Mouse (Mus musculus): ENCODE measurements at regions not wholly inside any gene's neighbourhood (a gene's known extent, or its start where the extent isn't known, plus 50 kb on each side); places are given as distances from the start of the nearest gene placed in this dataset.
A peak's percentile ranks its signal among the peaks of the same experiment; 100 is the strongest.

DNA sequence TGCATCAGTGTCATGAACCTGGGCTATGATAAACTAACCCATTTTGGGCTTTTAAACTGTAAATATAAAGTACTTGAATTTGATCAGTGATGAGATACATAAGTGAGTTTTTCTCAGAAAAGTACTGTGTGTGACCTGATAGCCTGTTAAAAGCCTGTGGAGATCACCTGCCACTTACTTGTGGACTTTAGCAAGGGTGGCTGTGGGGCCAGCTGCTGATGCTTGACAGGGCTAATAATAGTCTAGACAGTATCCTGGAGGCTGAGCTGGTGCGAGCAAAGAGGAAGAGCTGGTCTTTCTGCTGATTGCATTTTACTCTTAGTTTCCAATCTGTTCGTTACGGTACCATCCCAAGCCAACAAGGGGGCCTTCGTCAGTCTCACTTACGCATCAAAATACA is 60.0 kb upstream of the Mbip start:
- H3K4me3 ChIP-seq (replicated peaks; ENCODE audit: low read length): no peak overlapping the region
- no peaks in the 10 kb centered on the region for H3K9me3 ChIP-seq (ENCODE audit: control insufficient read depth, low read length)
- TF ChIP-seq POLR2A (IDR thresholded peaks at IDR 0.05; ENCODE audit: borderline replicate concordance, extremely low read depth, insufficient read depth, insufficient read length): no peak
- H3K27me3 ChIP-seq (ENCODE audit: control insufficient read depth, insufficient read depth, low read length): no peaks in the 10 kb centered on the region
- ATAC-seq (ENCODE audit: low FRiP score, low read depth): no peak
- no peak overlapping the region for H3K9ac ChIP-seq (ENCODE audit: low read depth, low read length, severe bottlenecking)
- no peak for DNase-seq (ENCODE audit: low spot score)
- WGBS: 89% methylated on average over 5 of the region's 5 CpGs
- H3K27ac ChIP-seq (replicated peaks; ENCODE audit: low read depth, low read length): no peak overlapping the region
- H3K4me2 ChIP-seq (replicated peaks; ENCODE audit: low read depth, low read length, severe bottlenecking): no peak overlapping the region
- H3K36me3 ChIP-seq (ENCODE audit: control insufficient read depth, insufficient read depth, low read length): no peaks in the 10 kb centered on the region
- H3K4me1 ChIP-seq (ENCODE audit: control insufficient read depth, insufficient read depth, low read length): no peaks in the 10 kb centered on the region

DNA sequence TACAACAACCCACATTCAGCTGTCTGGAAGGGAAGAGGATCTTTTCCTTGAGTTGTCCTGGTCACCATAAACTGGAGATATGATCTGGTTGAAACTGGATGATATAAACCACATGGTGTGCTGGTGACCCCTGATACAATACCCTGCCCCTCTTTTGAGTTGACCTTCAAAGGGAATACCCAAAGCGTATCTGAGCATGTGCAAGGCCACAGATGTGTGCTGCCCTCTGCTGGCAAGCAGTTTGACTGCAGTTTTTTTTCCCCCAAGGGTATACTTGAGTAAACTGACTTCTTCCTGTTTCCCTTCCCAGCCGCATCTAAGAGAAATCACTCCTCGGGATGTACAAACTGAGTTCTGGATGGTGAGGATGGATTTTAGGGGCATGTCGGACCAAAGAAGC is 59.1 kb upstream of the Mbip start:
- ATAC-seq (ENCODE audit: low FRiP score, low read depth): no peak
- no peak for TF ChIP-seq POLR2A (IDR thresholded peaks at IDR 0.05; ENCODE audit: borderline replicate concordance, extremely low read depth, insufficient read depth, insufficient read length)
- WGBS: 42% methylated on average over 4 of the region's 4 CpGs

GRCm38 (mm10) chr12:56404262-56404661 is 58.6 kb upstream of the Mbip start:
- Histone ChIP-seq H3K4me3 (replicated peaks; ENCODE audit: low read length) (no peak overlapping the region), H3K4me2 (replicated peaks; ENCODE audit: low read depth, low read length, severe bottlenecking) (no peak overlapping the region), H3K9me3 (ENCODE audit: control insufficient read depth, low read length) (no peaks in the 10 kb centered on the region), H3K36me3 (ENCODE audit: control insufficient read depth, insufficient read depth, low read length) (no peaks in the 10 kb centered on the region), H3K27me3 (ENCODE audit: control insufficient read depth, insufficient read depth, low read length) (no peaks in the 10 kb centered on the region), H3K4me1 (ENCODE audit: control insufficient read depth, insufficient read depth, low read length) (no peaks in the 10 kb centered on the region), H3K27ac (replicated peaks; ENCODE audit: low read depth, low read length) (no peak overlapping the region), H3K9ac (ENCODE audit: low read depth, low read length, severe bottlenecking) (no peak overlapping the region)
- no peak for ATAC-seq (ENCODE audit: low FRiP score, low read depth)
- no peak for TF ChIP-seq POLR2A (IDR thresholded peaks at IDR 0.05; ENCODE audit: borderline replicate concordance, extremely low read depth, insufficient read depth, insufficient read length)
- WGBS: 81% methylated on average over 2 of the region's 2 CpGs
- DNase-seq (ENCODE audit: low spot score): no peak

More for the DNA sequence above, 59.1 kb upstream of the Mbip start:
- Histone ChIP-seq H3K4me3 (replicated peaks; ENCODE audit: low read length) (no peak overlapping the region), H3K9ac (ENCODE audit: low read depth, low read length, severe bottlenecking) (no peak overlapping the region), H3K9me3 (ENCODE audit: control insufficient read depth, low read length) (no peaks in the 10 kb centered on the region), H3K4me2 (replicated peaks; ENCODE audit: low read depth, low read length, severe bottlenecking) (no peak overlapping the region), H3K27ac (replicated peaks; ENCODE audit: low read depth, low read length) (no peak overlapping the region), H3K27me3 (ENCODE audit: control insufficient read depth, insufficient read depth, low read length) (no peaks in the 10 kb centered on the region), H3K4me1 (ENCODE audit: control insufficient read depth, insufficient read depth, low read length) (no peaks in the 10 kb centered on the region), H3K36me3 (ENCODE audit: control insufficient read depth, insufficient read depth, low read length) (no peaks in the 10 kb centered on the region)
- DNase-seq (ENCODE audit: low spot score): peak; percentile 25

GRCm38 (mm10) chr12:56403626-56404025 is 57.9 kb upstream of the Mbip start:
- H3K27ac ChIP-seq (replicated peaks; ENCODE audit: low read depth, low read length): no peak overlapping the region
- DNase-seq (ENCODE audit: low spot score): no peak

DNA sequence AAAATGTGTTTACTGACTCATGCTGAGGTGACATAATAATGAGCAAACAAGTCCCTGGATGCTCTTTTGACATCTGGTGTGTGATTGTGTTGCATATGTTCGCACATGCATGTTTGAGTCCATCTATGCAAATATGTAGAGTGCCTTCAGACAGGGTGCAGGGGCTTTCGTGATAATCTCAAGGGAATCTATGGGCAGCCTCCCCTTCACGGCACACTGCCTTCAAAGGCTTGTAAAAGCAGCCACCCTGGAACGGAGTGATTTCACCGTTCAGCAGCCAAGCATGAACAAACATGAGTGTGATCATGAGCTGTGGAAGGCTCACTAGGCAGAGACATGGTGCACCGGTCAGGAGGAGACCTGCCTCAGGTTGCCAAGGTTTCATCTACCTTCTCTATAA is 57.1 kb upstream of the Mbip start:
- Histone ChIP-seq H3K4me3 (replicated peaks; ENCODE audit: low read length) (no peak overlapping the region), H3K4me2 (replicated peaks; ENCODE audit: low read depth, low read length, severe bottlenecking) (no peak overlapping the region), H3K27ac (replicated peaks; ENCODE audit: low read depth, low read length) (no peak overlapping the region), H3K9me3 (ENCODE audit: control insufficient read depth, low read length) (no peaks in the 10 kb centered on the region), H3K9ac (ENCODE audit: low read depth, low read length, severe bottlenecking) (no peak overlapping the region), H3K36me3 (ENCODE audit: control insufficient read depth, insufficient read depth, low read length) (no peaks in the 10 kb centered on the region), H3K4me1 (ENCODE audit: control insufficient read depth, insufficient read depth, low read length) (no peaks in the 10 kb centered on the region), H3K27me3 (ENCODE audit: control insufficient read depth, insufficient read depth, low read length) (no peaks in the 10 kb centered on the region)
- no peak for TF ChIP-seq POLR2A (IDR thresholded peaks at IDR 0.05; ENCODE audit: borderline replicate concordance, extremely low read depth, insufficient read depth, insufficient read length)
- no peak for ATAC-seq (ENCODE audit: low FRiP score, low read depth)
- WGBS: 64% methylated on average over 6 of the region's 6 CpGs
- no peak for DNase-seq (ENCODE audit: low spot score)

More at GRCm38 (mm10) chr12:56403626-56404025, 57.9 kb upstream of the Mbip start:
- Histone ChIP-seq H3K27me3 (ENCODE audit: control insufficient read depth, insufficient read depth, low read length) (no peaks in the 10 kb centered on the region), H3K36me3 (ENCODE audit: control insufficient read depth, insufficient read depth, low read length) (no peaks in the 10 kb centered on the region), H3K9ac (ENCODE audit: low read depth, low read length, severe bottlenecking) (no peak overlapping the region), H3K4me3 (replicated peaks; ENCODE audit: low read length) (no peak overlapping the region), H3K4me2 (replicated peaks; ENCODE audit: low read depth, low read length, severe bottlenecking) (no peak overlapping the region), H3K9me3 (ENCODE audit: control insufficient read depth, low read length) (no peaks in the 10 kb centered on the region), H3K4me1 (ENCODE audit: control insufficient read depth, insufficient read depth, low read length) (no peaks in the 10 kb centered on the region)
- WGBS: 73% methylated on average over 6 of the region's 6 CpGs
- no peak for ATAC-seq (ENCODE audit: low FRiP score, low read depth)
- no peak for TF ChIP-seq POLR2A (IDR thresholded peaks at IDR 0.05; ENCODE audit: borderline replicate concordance, extremely low read depth, insufficient read depth, insufficient read length)

DNA sequence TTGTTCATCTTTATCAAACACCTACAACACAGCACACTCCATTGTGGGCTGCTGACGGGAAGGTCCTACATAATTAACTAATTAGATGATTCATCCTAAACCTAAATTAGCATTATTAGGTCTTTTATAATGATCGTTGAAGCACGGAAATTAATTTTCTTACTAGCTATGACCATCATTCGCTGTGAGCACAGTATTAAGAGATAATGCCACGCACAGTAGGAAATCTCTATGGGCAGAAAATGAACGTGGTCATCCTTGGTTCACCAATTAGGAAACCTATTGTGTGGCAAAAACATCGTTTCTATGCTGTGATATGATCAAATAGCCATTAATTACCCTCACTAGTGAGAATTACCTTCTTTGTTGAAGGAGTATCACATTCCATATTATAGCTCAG is 56.4 kb upstream of the Mbip start:
- H3K4me1 ChIP-seq (ENCODE audit: control insufficient read depth, insufficient read depth, low read length): no peaks in the 10 kb centered on the region
- no peak overlapping the region for H3K4me3 ChIP-seq (replicated peaks; ENCODE audit: low read length)
- no peaks in the 10 kb centered on the region for H3K9me3 ChIP-seq (ENCODE audit: control insufficient read depth, low read length)
- ATAC-seq (ENCODE audit: low FRiP score, low read depth) (no peak), DNase-seq (ENCODE audit: low spot score) (no peak)
- WGBS: 75% methylated on average over 7 of the region's 7 CpGs
- no peak overlapping the region for H3K9ac ChIP-seq (ENCODE audit: low read depth, low read length, severe bottlenecking)
- no peak overlapping the region for H3K4me2 ChIP-seq (replicated peaks; ENCODE audit: low read depth, low read length, severe bottlenecking)
- H3K27me3 ChIP-seq (ENCODE audit: control insufficient read depth, insufficient read depth, low read length): no peaks in the 10 kb centered on the region
- H3K27ac ChIP-seq (replicated peaks; ENCODE audit: low read depth, low read length): no peak overlapping the region
- no peak for TF ChIP-seq POLR2A (IDR thresholded peaks at IDR 0.05; ENCODE audit: borderline replicate concordance, extremely low read depth, insufficient read depth, insufficient read length)
- no peaks in the 10 kb centered on the region for H3K36me3 ChIP-seq (ENCODE audit: control insufficient read depth, insufficient read depth, low read length)

All from limb, embryonic 14.5 days (tissue).